Mouse (Mus musculus) lung, adult 2 months (tissue): ENCODE measurements around the gene Rictor.

Experiments
- CTCF ChIP-seq: fragments of 200-500 bp; IDR thresholded peaks from 2 replicates; pipeline ENCODE4 v1.5.1; 2011; ENCODE audit warnings: mild to moderate bottlenecking, low read length, control low read depth; ENCODE audit not compliant: insufficient read depth
- POLR2A ChIP-seq: fragments of 200-500 bp; IDR thresholded peaks from 2 replicates; pipeline ENCODE4 v1.6.1; 2011; ENCODE audit warnings: low read depth, mild to moderate bottlenecking, control low read depth, low read length, borderline replicate concordance; ENCODE audit errors: extremely low read depth

DNA sequence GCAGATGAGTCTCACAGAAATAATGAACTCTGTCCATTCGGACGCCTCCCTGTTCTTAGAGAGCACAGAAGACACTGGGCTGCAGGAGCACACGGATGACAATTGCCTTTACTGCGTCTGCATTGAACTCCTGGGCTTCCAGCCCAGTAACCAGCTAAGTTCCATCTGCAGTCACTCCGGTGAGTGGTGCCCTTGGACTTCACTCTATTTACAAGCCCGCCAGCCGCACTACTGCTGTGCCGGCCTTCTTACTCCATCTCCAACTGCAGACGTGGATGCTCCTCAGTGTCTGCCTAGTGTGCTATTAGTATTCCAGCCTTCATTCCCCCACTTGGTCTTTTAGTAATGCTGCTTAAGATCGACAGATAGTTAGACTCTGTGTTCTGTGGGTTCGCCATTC, 83.5 kb downstream of the Rictor start:
- TF ChIP-seq CTCF (no peak), POLR2A (no peak)
